Mouse (Mus musculus) liver, embryonic 12.5 days (tissue): Measurements from ENCODE around the gene Ppp4c. TPM values are rescaled to one million over a fixed set of nuclear protein-coding genes. Genes with fewer than 3 reads are reported as not detected.

Experiments used
- ATAC-seq: fragments of 200-750 bp; cut with Nextera tagmentation; 2 replicates; pipeline ENCODE4 v1.8.0; 2017; ENCODE audit warnings: moderate number of reproducible peaks, mild to moderate bottlenecking, moderate library complexity
- H3K27ac ChIP-seq: fragments of 300-500 bp; sonication (generic); 2 replicates; pipeline ENCODE4 v1.5.1; 2016; ENCODE audit warnings: mild to moderate bottlenecking
- H3K27me3 ChIP-seq: fragments of 300-500 bp; sonication (generic); replicated peaks from 2 replicates; pipeline ENCODE4 v1.6.1; 2016; ENCODE audit warnings: mild to moderate bottlenecking, moderate library complexity
- H3K36me3 ChIP-seq: fragments of 300-500 bp; sonication (generic); 2 replicates; pipeline ENCODE4 v1.6.1; 2016; ENCODE audit warnings: mild to moderate bottlenecking, moderate library complexity
- H3K4me1 ChIP-seq: fragments of 300-500 bp; sonication (generic); 2 replicates; pipeline ENCODE4 v1.6.1; 2016
- H3K4me2 ChIP-seq: fragments of 300-500 bp; sonication (generic); 2 replicates; pipeline ENCODE4 v1.6.1; 2016; ENCODE audit warnings: mild to moderate bottlenecking, moderate library complexity
- H3K4me3 ChIP-seq: fragments of 300-500 bp; sonication (generic); 2 replicates; pipeline ENCODE4 v1.5.1; 2016; ENCODE audit warnings: mild to moderate bottlenecking, moderate library complexity
- H3K9ac ChIP-seq: fragments of 300-500 bp; sonication (generic); 2 replicates; pipeline ENCODE4 v1.6.1; 2016; ENCODE audit warnings: mild to moderate bottlenecking, moderate library complexity
- H3K9me3 ChIP-seq: fragments of 300-500 bp; sonication (generic); replicated peaks from 2 replicates; pipeline ENCODE4 v1.6.1; 2016; ENCODE audit warnings: mild to moderate bottlenecking, moderate library complexity
- WGBS: fragments of 180-500 bp; shearing (Covaris S2); methylation state at CpG from one replicate; pipeline ENCODE4 v1.1.7; 2016; ENCODE audit not compliant: insufficient replicate concordance; 5-methylcytosine and 5-hydroxymethylcytosine counted together
- polyA plus RNA-seq: library from polyadenylated mRNA; unstranded; fragments of >200 nt; fragmentation: Nextera tagmentation; extraction: Ambion mirVana; gene quantifications from 2 replicates; pipeline ENCODE4 v1.2.1, GENCODE M21; 2016

Gene Ppp4c
- polyA plus RNA-seq, 1 experiment from 2014 or later: 205 TPM

- Histone ChIP-seq H3K27me3 (no peaks in the 10 kb centered on the region), H3K4me2 (no peak overlapping the region), H3K36me3 (no peaks in the 10 kb centered on the region), H3K4me1 (peaks cover 8% of the 10 kb centered on the region; the same call in 1 of the 2 replicates), H3K9ac (no peak overlapping the region), H3K9me3 (no peaks in the 10 kb centered on the region), H3K27ac (no peak overlapping the region), H3K4me3 (no peak overlapping the region)
- ATAC-seq: no peak
- WGBS: 70% methylated on average over 5 of the region's 5 CpGs
Observed at GRCm38 (mm10) chr7:126741452-126741851, 50.8 kb downstream of the Ppp4c start.

DNA sequence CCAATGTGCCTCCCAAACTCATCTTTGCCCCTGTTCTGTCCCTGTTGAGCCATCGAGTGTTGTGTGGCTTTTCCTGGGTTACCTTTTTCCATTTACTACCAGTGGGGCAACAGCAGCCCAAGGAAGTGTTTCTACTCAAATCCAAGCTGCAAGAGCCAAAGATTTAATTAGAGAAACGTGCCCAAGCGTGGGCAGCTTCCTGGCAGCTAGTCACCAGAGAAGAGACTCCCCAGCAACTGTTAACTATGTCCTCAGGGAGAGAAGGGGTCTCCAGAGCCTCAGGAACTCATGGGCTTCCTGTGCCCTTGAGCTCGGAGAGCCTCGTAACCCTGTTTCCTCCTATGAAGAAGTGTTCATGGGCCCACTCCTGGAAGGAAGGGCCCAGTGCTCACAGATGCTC is 51.3 kb downstream of the Ppp4c start:
- no peak overlapping the region for H3K4me2 ChIP-seq
- H3K27me3 ChIP-seq: no peaks in the 10 kb centered on the region
- no peak overlapping the region for H3K27ac ChIP-seq
- ATAC-seq: no peak
- no peaks in the 10 kb centered on the region for H3K9me3 ChIP-seq
- no peak overlapping the region for H3K9ac ChIP-seq
- WGBS: 57% methylated on average over 5 of the region's 5 CpGs
- H3K4me3 ChIP-seq: no peak overlapping the region
- peaks cover 3% of the 10 kb centered on the region; the same call in 1 of the 2 replicates for H3K4me1 ChIP-seq
- H3K36me3 ChIP-seq: no peaks in the 10 kb centered on the region

GRCm38 (mm10) chr7:126740132-126740735 is 52.1 kb downstream of the Ppp4c start:
- WGBS: 76% methylated on average over 13 of the region's 13 CpGs
- no peak for ATAC-seq

GRCm38 (mm10) chr7:126739551-126739950 is 52.7 kb downstream of the Ppp4c start:
- no peak overlapping the region for H3K27ac ChIP-seq
- no peaks in the 10 kb centered on the region for H3K36me3 ChIP-seq
- H3K4me2 ChIP-seq: no peak overlapping the region
- no peaks in the 10 kb centered on the region for H3K9me3 ChIP-seq
- ATAC-seq: no peak
- no peak overlapping the region for H3K9ac ChIP-seq
- H3K4me1 ChIP-seq: no peaks in the 10 kb centered on the region
- WGBS: 73% methylated on average over 17 of the region's 17 CpGs
- no peaks in the 10 kb centered on the region for H3K27me3 ChIP-seq
- H3K4me3 ChIP-seq: no peak overlapping the region

More at GRCm38 (mm10) chr7:126740132-126740735, 52.1 kb downstream of the Ppp4c start:
- H3K36me3 ChIP-seq: no peaks in the 10 kb centered on the region
- H3K4me2 ChIP-seq: no peak overlapping the region
- no peaks in the 10 kb centered on the region for H3K4me1 ChIP-seq
- no peak overlapping the region for H3K9ac ChIP-seq
- no peaks in the 10 kb centered on the region for H3K9me3 ChIP-seq
- no peak overlapping the region for H3K4me3 ChIP-seq
- no peak overlapping the region for H3K27ac ChIP-seq
- H3K27me3 ChIP-seq: no peaks in the 10 kb centered on the region

DNA sequence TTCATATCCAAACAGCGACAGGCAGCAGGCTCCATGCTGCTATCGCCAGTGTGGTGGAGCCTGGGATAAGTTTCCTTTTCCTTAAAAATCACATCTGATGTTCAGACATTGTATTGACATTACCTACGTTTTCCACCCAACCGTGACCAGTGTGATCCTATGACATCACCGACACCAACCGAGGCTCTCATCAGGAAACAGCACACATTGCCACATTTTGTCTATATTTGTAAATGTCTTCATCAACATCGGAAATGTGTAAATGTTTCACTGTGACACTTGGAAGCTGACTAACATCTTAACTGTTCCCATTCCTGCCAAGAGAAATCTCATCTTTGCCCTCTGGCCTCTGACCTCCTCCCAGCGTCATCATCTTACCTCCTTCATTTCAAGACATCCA is 56.2 kb downstream of the Ppp4c start:
- Histone ChIP-seq H3K27ac (no peak overlapping the region), H3K4me3 (no peak overlapping the region), H3K9ac (no peak overlapping the region), H3K9me3 (no peaks in the 10 kb centered on the region), H3K4me1 (no peaks in the 10 kb centered on the region), H3K27me3 (no peaks in the 10 kb centered on the region), H3K4me2 (no peak overlapping the region), H3K36me3 (no peaks in the 10 kb centered on the region)
- no peak for ATAC-seq
- 75% methylated on average over 8 of the region's 8 CpGs for WGBS

Other genes starting within 250 kb of the Ppp4c start
- 157 and 164 TPM in 2 replicates for gene Eif3c, start 226.1 kb downstream of the Ppp4c start, polyA plus RNA-seq
- gene Apobr, start 207.6 kb downstream of the Ppp4c start, polyA plus RNA-seq: 0.77 and 1.1 TPM in 2 replicates
- gene Cln3, start 206.7 kb downstream of the Ppp4c start, polyA plus RNA-seq: 12.5 TPM in 2 replicates
- not detected in 2 replicates for gene Il27, start 197.6 kb downstream of the Ppp4c start, polyA plus RNA-seq
- gene Nupr1, start 161.6 kb downstream of the Ppp4c start, polyA plus RNA-seq: 3.2 and 3.7 TPM in 2 replicates
- 36.3 and 42.4 TPM in 2 replicates for gene Sgf29, start 143.2 kb downstream of the Ppp4c start, polyA plus RNA-seq
- 0.24 and 0.50 TPM in 2 replicates for gene Sult1a1, start 116.1 kb downstream of the Ppp4c start, polyA plus RNA-seq
- 134 and 153 TPM in 2 replicates for gene Bola2, start 97.1 kb downstream of the Ppp4c start, polyA plus RNA-seq
- gene Slx1b, start 96.7 kb downstream of the Ppp4c start, polyA plus RNA-seq: 4.5 and 5.1 TPM in 2 replicates
- 77.9 and 86.6 TPM in 2 replicates for gene Coro1a, start 84.7 kb downstream of the Ppp4c start, polyA plus RNA-seq
- gene Mapk3, start 32.9 kb downstream of the Ppp4c start, polyA plus RNA-seq: 23.7 and 25.0 TPM in 2 replicates
- 0.54 and 0.78 TPM in 2 replicates for gene Gdpd3, start 26.2 kb downstream of the Ppp4c start, polyA plus RNA-seq
- gene Ypel3, start 15.5 kb downstream of the Ppp4c start, polyA plus RNA-seq: 77.2 and 78.5 TPM in 2 replicates
- 0.33 and 0.50 TPM in 2 replicates for gene Tbx6, start 11.0 kb downstream of the Ppp4c start, polyA plus RNA-seq
- not detected in 2 replicates for gene Fam57b, start 5.2 kb upstream of the Ppp4c start, polyA plus RNA-seq
- gene 4930451I11Rik, start 39.1 kb upstream of the Ppp4c start, polyA plus RNA-seq: not detected in 2 replicates
- 0.15 and 0.24 TPM in 2 replicates for gene Doc2a, start 54.9 kb upstream of the Ppp4c start, polyA plus RNA-seq
- 20.3 and 22.0 TPM in 2 replicates for gene Hirip3, start 69.5 kb upstream of the Ppp4c start, polyA plus RNA-seq
- gene Ino80e, start 69.9 kb upstream of the Ppp4c start, polyA plus RNA-seq: 70.5 and 73.0 TPM in 2 replicates
- 20.1 and 20.6 TPM in 2 replicates for gene Taok2, start 92.2 kb upstream of the Ppp4c start, polyA plus RNA-seq
- gene Tmem219, start 130.4 kb upstream of the Ppp4c start, polyA plus RNA-seq: 16.7 and 16.9 TPM in 2 replicates
- 10.3 and 10.7 TPM in 2 replicates for gene Kctd13, start 136.4 kb upstream of the Ppp4c start, polyA plus RNA-seq
- not detected in 2 replicates for gene Asphd1, start 157.1 kb upstream of the Ppp4c start, polyA plus RNA-seq
- 0.06 and 0.39 TPM in 2 replicates for gene Sez6l2, start 158.1 kb upstream of the Ppp4c start, polyA plus RNA-seq
- 59.2 and 63.2 TPM in 2 replicates for gene Cdipt, start 183.4 kb upstream of the Ppp4c start, polyA plus RNA-seq
- 0.29 and 0.44 TPM in 2 replicates for gene Cdiptos, start 183.6 kb upstream of the Ppp4c start, polyA plus RNA-seq
- gene Mvp, start 222.1 kb upstream of the Ppp4c start, polyA plus RNA-seq: 8.3 and 8.9 TPM in 2 replicates
- gene Pagr1b, start 224.0 kb upstream of the Ppp4c start, polyA plus RNA-seq: 0.57 TPM in 1 of 2 replicates, not detected in the other
- 60.5 and 65.1 TPM in 2 replicates for gene Pagr1a, start 224.9 kb upstream of the Ppp4c start, polyA plus RNA-seq
- 4.1 and 8.9 TPM in 2 replicates for gene Gm42742, start 228.6 kb upstream of the Ppp4c start, polyA plus RNA-seq
- 0.88 and 2.1 TPM in 2 replicates for gene Prrt2, start 228.7 kb upstream of the Ppp4c start, polyA plus RNA-seq
- 104 and 107 TPM in 2 replicates for gene Maz, start 234.5 kb upstream of the Ppp4c start, polyA plus RNA-seq
- 126 and 132 TPM in 2 replicates for gene Kif22, start 250.0 kb upstream of the Ppp4c start, polyA plus RNA-seq